Mouse (Mus musculus) kidney, adult 2 months (tissue): ENCODE data around the gene Birc2. TPM values are rescaled to one million over a fixed set of nuclear protein-coding genes. Genes with fewer than 3 reads are reported as not detected.

Experiments used
- DNase-seq: peaks from one replicate; pipeline ENCODE4 v3.0.0; 2021
- H3K27ac ChIP-seq: fragments of 200-500 bp; 2 replicates; pipeline ENCODE4 v1.5.1; 2012; ENCODE audit warnings: low read depth, low read length, control low read depth, inconsistent platforms; ENCODE audit not compliant: insufficient read depth
- H3K27me3 ChIP-seq: fragments of 200-500 bp; replicated peaks from 2 replicates; pipeline ENCODE4 v1.6.1; 2012; ENCODE audit warnings: mild to moderate bottlenecking, moderate library complexity, low read length, inconsistent platforms; ENCODE audit not compliant: control insufficient read depth, insufficient read depth
- H3K36me3 ChIP-seq: fragments of 200-500 bp; 2 replicates; pipeline ENCODE4 v1.6.1; 2012; ENCODE audit warnings: mild to moderate bottlenecking, moderate library complexity, low read length, inconsistent platforms; ENCODE audit not compliant: control insufficient read depth, insufficient read depth
- H3K4me1 ChIP-seq: fragments of 200-500 bp; 2 replicates; pipeline ENCODE4 v1.6.1; 2011; ENCODE audit warnings: low read length; ENCODE audit not compliant: control insufficient read depth, insufficient read depth
- H3K4me3 ChIP-seq: fragments of 200-500 bp; 2 replicates; pipeline ENCODE4 v1.5.1; 2011; ENCODE audit warnings: mild to moderate bottlenecking, low read depth, low read length, control low read depth; ENCODE audit not compliant: insufficient read depth
- CTCF ChIP-seq: fragments of 200-500 bp; conservative IDR thresholded peaks from 2 replicates; pipeline ENCODE4 v1.5.1; 2011; ENCODE audit warnings: low read depth, mild to moderate bottlenecking, control low read depth, low read length, moderate library complexity, mixed read lengths; ENCODE audit not compliant: insufficient read depth, insufficient read length
- POLR2A ChIP-seq: fragments of 200-500 bp; IDR thresholded peaks from one replicate; pipeline ENCODE4 v1.6.1; 2011; ENCODE audit warnings: low read depth, low read length, control low read depth
- WGBS: fragments of 180-500 bp; shearing (Covaris S2); methylation state at CpG from one replicate; pipeline ENCODE4 v1.1.7; 2018; 5-methylcytosine and 5-hydroxymethylcytosine counted together
- polyA plus RNA-seq: library from polyadenylated mRNA; depleted of rRNA; stranded (reverse); fragments of >200 nt; gene quantifications from 2 replicates; pipeline ENCODE4 v1.2.3, GENCODE M21; 2012; rRNA removed

The Birc2 gene
- polyA plus RNA-seq, 1 experiment = 12.2 TPM

GRCm38 (mm10) chr9:7775011-7775410 lies 61.9 kb downstream of the Birc2 start:
- TF ChIP-seq CTCF (no peak), POLR2A (no peak)
- Histone ChIP-seq H3K27ac (no peak overlapping the region), H3K4me1 (peaks cover 5% of the 10 kb centered on the region; the same call in 1 of the 2 replicates), H3K27me3 (no peaks in the 10 kb centered on the region), H3K4me3 (no peak overlapping the region), H3K36me3 (no peaks in the 10 kb centered on the region)
- no peak for DNase-seq
- WGBS = 95% methylated on average over 2 of the region's 2 CpGs

- no peak overlapping the region for H3K27ac ChIP-seq
- TF ChIP-seq POLR2A (no peak), CTCF (no peak)
- 82% methylated on average over 10 of the region's 10 CpGs for WGBS
Measured at GRCm38 (mm10) chr9:7774538-7774937, 62.3 kb downstream of the Birc2 start.

GRCm38 (mm10) chr9:7773686-7774085 lies 63.2 kb downstream of the Birc2 start:
- Histone ChIP-seq H3K4me3 (no peak overlapping the region), H3K36me3 (no peaks in the 10 kb centered on the region; the same call in 1 of the 2 replicates), H3K27me3 (no peaks in the 10 kb centered on the region), H3K27ac (no peak overlapping the region), H3K4me1 (peaks cover 5% of the 10 kb centered on the region; the same call in 1 of the 2 replicates)
- WGBS = 97% methylated on average over 5 of the region's 5 CpGs
- DNase-seq = no peak
- no peak for TF ChIP-seq CTCF
- no peak for TF ChIP-seq POLR2A

More at GRCm38 (mm10) chr9:7774538-7774937, 62.3 kb downstream of the Birc2 start:
- H3K4me1 ChIP-seq = peaks cover 5% of the 10 kb centered on the region; the same call in 1 of the 2 replicates
- no peaks in the 10 kb centered on the region; the same call in 1 of the 2 replicates for H3K36me3 ChIP-seq
- H3K4me3 ChIP-seq = no peak overlapping the region
- DNase-seq = no peak
- H3K27me3 ChIP-seq = no peaks in the 10 kb centered on the region

- TF ChIP-seq POLR2A (no peak), CTCF (no peak)
- H3K27ac ChIP-seq = no peak overlapping the region
- H3K4me1 ChIP-seq = peaks cover 5% of the 10 kb centered on the region; the same call in 1 of the 2 replicates
- H3K36me3 ChIP-seq = no peaks in the 10 kb centered on the region; the same call in 1 of the 2 replicates
- 87% methylated on average over 4 of the region's 4 CpGs for WGBS
- no peaks in the 10 kb centered on the region for H3K27me3 ChIP-seq
- no peak overlapping the region for H3K4me3 ChIP-seq
- no peak for DNase-seq
Measured at GRCm38 (mm10) chr9:7772773-7773454, 64.0 kb downstream of the Birc2 start.

GRCm38 (mm10) chr9:7772361-7772760 lies 64.5 kb downstream of the Birc2 start:
- Histone ChIP-seq H3K27ac (no peak overlapping the region), H3K4me1 (0 out of 2 replicates have a peak, but pooled peaks cover 3% of the 10 kb centered on the region), H3K4me3 (no peak overlapping the region), H3K27me3 (no peaks in the 10 kb centered on the region), H3K36me3 (no peaks in the 10 kb centered on the region; the same call in 1 of the 2 replicates)
- 96% methylated on average over 2 of the region's 2 CpGs for WGBS
- no peak for DNase-seq
- TF ChIP-seq CTCF (no peak), POLR2A (no peak)

- Histone ChIP-seq H3K4me1 (peaks cover 4% of the 10 kb centered on the region; the same call in 1 of the 2 replicates), H3K4me3 (no peak overlapping the region), H3K36me3 (no peaks in the 10 kb centered on the region; the same call in 1 of the 2 replicates), H3K27ac (no peak overlapping the region), H3K27me3 (no peaks in the 10 kb centered on the region)
- WGBS = 76% methylated on average over 5 of the region's 5 CpGs
- DNase-seq = no peak
- TF ChIP-seq POLR2A = no peak
- no peak for TF ChIP-seq CTCF
Measured at GRCm38 (mm10) chr9:7769491-7769890, 67.4 kb downstream of the Birc2 start.

- no peak overlapping the region for H3K27ac ChIP-seq
- H3K36me3 ChIP-seq = no peaks in the 10 kb centered on the region; the same call in 1 of the 2 replicates
- H3K27me3 ChIP-seq = no peaks in the 10 kb centered on the region
- DNase-seq = no peak
- TF ChIP-seq POLR2A = no peak
- no peak for TF ChIP-seq CTCF
- WGBS = 74% methylated on average over 4 of the region's 4 CpGs
- peaks cover 4% of the 10 kb centered on the region; the same call in 1 of the 2 replicates for H3K4me1 ChIP-seq
- H3K4me3 ChIP-seq = no peak overlapping the region
Measured at GRCm38 (mm10) chr9:7769081-7769480, 67.8 kb downstream of the Birc2 start.

Other genes starting within 250 kb of the Birc2 start
- gene Mmp20, start 208.8 kb downstream of the Birc2 start, polyA plus RNA-seq = not detected in 2 replicates
- not detected in 2 replicates for gene Mmp7, start 145.0 kb downstream of the Birc2 start, polyA plus RNA-seq
- gene Tmem123, start 73.0 kb downstream of the Birc2 start, polyA plus RNA-seq = 40.8 and 43.7 TPM in 2 replicates
- 6.5 and 9.2 TPM in 2 replicates for gene Birc3, start 36.1 kb upstream of the Birc2 start, polyA plus RNA-seq
- gene Yap1, start 167.5 kb upstream of the Birc2 start, polyA plus RNA-seq = 39.0 and 40.9 TPM in 2 replicates
- gene Cfap300, start 205.8 kb upstream of the Birc2 start, polyA plus RNA-seq = 3.8 and 4.5 TPM in 2 replicates